Mouse (Mus musculus): ENCODE results near the gene Slc13a5.
A peak's percentile ranks its signal among the peaks of the same experiment; 100 is the strongest.

Gene Slc13a5

DNA sequence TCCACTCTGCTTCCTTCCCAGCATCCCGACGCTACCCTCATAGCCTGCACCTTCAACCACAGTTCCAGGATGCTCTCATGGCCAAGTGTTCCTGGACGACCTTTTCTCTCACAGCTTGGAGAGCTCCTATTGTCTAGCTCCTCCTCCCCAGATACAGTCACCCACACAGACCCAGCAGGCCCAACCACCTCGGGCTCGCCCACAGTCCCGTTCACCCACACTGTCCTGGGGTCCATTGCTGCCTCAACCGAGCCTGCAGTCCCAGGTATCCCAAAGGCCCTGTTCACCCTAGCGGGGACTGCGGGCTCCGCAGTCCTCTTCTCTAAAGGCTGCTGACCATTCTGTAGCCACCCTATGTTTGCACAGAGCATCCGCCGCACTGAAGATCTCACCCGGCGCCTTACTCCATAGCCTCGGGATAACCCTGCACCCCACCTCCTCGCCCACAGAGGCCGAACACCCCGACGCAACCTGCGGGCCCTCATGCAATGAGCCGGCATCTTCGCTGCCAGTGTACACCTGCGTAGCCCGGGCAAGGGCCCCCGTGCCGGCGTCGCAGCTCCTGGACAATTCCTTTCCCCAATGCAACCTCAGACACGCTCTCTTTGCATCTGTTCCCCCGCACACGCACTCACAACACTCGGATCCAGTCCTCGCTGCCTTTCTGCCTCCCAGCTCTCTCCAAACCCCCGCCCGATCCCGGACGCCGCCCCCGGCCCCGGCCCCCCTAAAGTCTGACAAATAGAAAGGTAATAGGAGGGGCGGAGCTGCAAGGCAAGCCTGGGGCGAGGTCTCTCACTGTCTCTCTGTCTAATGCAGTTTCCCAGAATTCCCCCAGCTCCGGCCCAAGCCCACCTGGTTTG, 60.5 kb downstream of the Slc13a5 start, which contains the start of gene Gm43951:
TSS of gene Gm43951 (minus strand) at position 500 of the 863 bp plus-strand sequence.
- Histone ChIP-seq H3K4me3 (replicated peaks; ENCODE audit: low read length) (peak within 1 kb of the TSS; percentile 88), H3K9me3 (ENCODE audit: low read length) (no peaks in the 10 kb centered on the region), H3K27me3 (ENCODE audit: insufficient read depth, low read length) (peaks cover 16% of the 10 kb centered on the region), H3K36me3 (ENCODE audit: insufficient read depth, low read length) (peaks cover 36% of the 10 kb centered on the region), H3K4me1 (replicated peaks; ENCODE audit: low read depth, low read length) (peaks cover 37% of the 10 kb centered on the region)
- no peak; the same call in 1 of the 2 replicates for TF ChIP-seq CTCF (conservative IDR thresholded peaks at IDR 0.05; ENCODE audit: low read length)
- TF ChIP-seq POU5F1 (IDR thresholded peaks at IDR 0.05; ENCODE audit: borderline replicate concordance, low read length) = no peak
- TF ChIP-seq NANOG (IDR thresholded peaks at IDR 0.05; ENCODE audit: borderline replicate concordance, low read length) = no peak

DNA sequence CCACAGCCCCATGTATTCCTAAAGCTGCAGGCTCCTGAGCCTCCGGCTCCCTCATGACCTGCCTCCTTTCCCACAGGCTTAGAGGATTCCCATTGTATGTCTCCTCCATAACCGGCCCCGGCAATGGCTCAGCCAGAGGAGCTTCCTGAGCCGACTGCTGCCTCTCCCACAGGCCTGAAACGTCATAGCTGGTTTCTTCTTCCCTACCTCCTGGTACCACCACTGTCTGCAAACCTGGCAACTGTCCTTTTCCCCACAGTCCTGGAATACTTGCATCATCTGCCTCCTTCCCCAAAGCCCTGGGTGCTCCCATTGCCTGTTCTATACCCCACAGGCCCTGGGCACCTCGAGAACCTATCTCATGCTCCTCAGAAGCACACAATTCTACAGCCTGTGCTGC, 61.8 kb downstream of the Slc13a5 start:
- Histone ChIP-seq H3K36me3 (ENCODE audit: insufficient read depth, low read length) (peaks cover 27% of the 10 kb centered on the region), H3K27me3 (ENCODE audit: insufficient read depth, low read length) (peaks cover 16% of the 10 kb centered on the region), H3K9me3 (ENCODE audit: low read length) (no peaks in the 10 kb centered on the region), H3K4me1 (replicated peaks; ENCODE audit: low read depth, low read length) (peaks cover 37% of the 10 kb centered on the region), H3K4me3 (replicated peaks; ENCODE audit: low read length) (peak overlapping the region; percentile 88)
- TF ChIP-seq POU5F1 (IDR thresholded peaks at IDR 0.05; ENCODE audit: borderline replicate concordance, low read length) (no peak), CTCF (conservative IDR thresholded peaks at IDR 0.05; ENCODE audit: low read length) (no peak), NANOG (IDR thresholded peaks at IDR 0.05; ENCODE audit: borderline replicate concordance, low read length) (no peak)

DNA sequence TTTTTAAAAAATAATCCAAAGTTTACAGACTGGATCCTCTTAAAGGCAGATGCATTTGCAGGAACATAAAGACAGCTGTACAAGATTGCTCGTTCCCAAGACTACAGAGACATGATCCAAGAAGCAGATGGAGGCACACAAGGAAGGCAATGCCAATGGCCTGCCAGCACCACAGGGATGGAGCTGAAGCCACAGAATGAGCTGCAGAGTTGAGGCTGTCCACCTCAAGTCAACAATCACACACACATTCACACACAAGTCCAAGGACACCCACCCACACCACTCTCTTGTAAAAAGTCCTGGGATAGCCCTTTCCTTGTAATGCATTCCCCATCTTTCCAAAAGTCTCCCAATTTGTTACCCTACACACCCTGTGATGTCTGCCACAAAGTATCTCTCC, 63.6 kb downstream of the Slc13a5 start:
- no peak for TF ChIP-seq POU5F1 (IDR thresholded peaks at IDR 0.05; ENCODE audit: borderline replicate concordance, low read length)
- Histone ChIP-seq H3K4me1 (replicated peaks; ENCODE audit: low read depth, low read length) (peaks cover 34% of the 10 kb centered on the region), H3K4me3 (replicated peaks; ENCODE audit: low read length) (no peak overlapping the region), H3K27me3 (ENCODE audit: insufficient read depth, low read length) (peaks cover 16% of the 10 kb centered on the region), H3K36me3 (ENCODE audit: insufficient read depth, low read length) (peaks cover 17% of the 10 kb centered on the region), H3K9me3 (ENCODE audit: low read length) (no peaks in the 10 kb centered on the region)

DNA sequence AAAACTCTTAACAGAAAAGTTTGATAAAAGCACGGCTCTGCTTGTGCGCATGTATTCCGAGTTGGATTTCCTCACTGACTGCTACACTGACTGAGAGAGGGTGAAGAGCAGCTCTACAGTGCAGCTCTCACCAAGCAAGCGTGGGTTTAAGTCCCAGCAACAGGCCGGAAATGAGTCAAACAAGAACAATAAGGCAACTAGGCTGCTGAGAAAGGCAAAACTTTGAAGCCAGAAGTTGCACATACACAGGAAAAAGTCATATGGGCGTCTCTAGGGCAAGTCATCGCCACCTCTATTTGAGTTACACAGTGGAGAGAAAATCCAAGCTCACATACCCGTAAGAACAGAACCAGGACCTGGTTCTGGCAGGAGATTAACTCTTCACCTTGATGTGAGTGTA, 70.5 kb downstream of the Slc13a5 start:
- 0 out of 2 replicates have a peak, but pooled peaks cover 4% of the 10 kb centered on the region for H3K4me1 ChIP-seq (replicated peaks; ENCODE audit: low read depth, low read length)
- TF ChIP-seq CTCF (conservative IDR thresholded peaks at IDR 0.05; ENCODE audit: low read length) (no peak), POU5F1 (IDR thresholded peaks at IDR 0.05; ENCODE audit: borderline replicate concordance, low read length) (no peak), NANOG (IDR thresholded peaks at IDR 0.05; ENCODE audit: borderline replicate concordance, low read length) (no peak)
- no peaks in the 10 kb centered on the region for H3K27me3 ChIP-seq (ENCODE audit: insufficient read depth, low read length)
- no peaks in the 10 kb centered on the region for H3K9me3 ChIP-seq (ENCODE audit: low read length)
- H3K4me3 ChIP-seq (replicated peaks; ENCODE audit: low read length) = no peak overlapping the region
- H3K36me3 ChIP-seq (ENCODE audit: insufficient read depth, low read length) = peaks cover 37% of the 10 kb centered on the region

DNA sequence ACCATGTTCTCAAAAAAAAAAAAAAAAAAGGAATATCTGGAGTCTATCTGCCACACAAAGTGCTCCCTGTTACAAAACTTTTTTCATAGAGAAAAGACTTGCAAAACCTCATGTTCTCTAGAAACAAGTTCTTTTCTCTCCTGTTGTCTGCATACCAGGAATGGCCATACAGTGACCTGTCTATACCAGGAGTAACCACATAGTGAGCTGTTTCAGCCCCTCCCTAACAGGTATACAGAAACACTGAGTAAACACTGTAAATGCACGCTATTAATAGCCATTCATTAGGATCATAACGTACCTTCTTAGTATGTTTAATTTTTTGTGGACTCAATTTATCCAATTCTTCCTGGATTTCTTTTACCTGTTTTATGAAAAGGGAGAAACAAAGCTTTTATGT, 72.8 kb downstream of the Slc13a5 start:
- H3K4me3 ChIP-seq (replicated peaks; ENCODE audit: low read length) = no peak overlapping the region
- TF ChIP-seq CTCF (conservative IDR thresholded peaks at IDR 0.05; ENCODE audit: low read length) (no peak), NANOG (IDR thresholded peaks at IDR 0.05; ENCODE audit: borderline replicate concordance, low read length) (no peak), POU5F1 (IDR thresholded peaks at IDR 0.05; ENCODE audit: borderline replicate concordance, low read length) (no peak)
- 0 out of 2 replicates have a peak, but pooled peaks cover 4% of the 10 kb centered on the region for H3K4me1 ChIP-seq (replicated peaks; ENCODE audit: low read depth, low read length)
- peaks cover 52% of the 10 kb centered on the region for H3K36me3 ChIP-seq (ENCODE audit: insufficient read depth, low read length)
- H3K9me3 ChIP-seq (ENCODE audit: low read length) = no peaks in the 10 kb centered on the region
- H3K27me3 ChIP-seq (ENCODE audit: insufficient read depth, low read length) = no peaks in the 10 kb centered on the region

Measured in E14TG2a.4 (cell line).